Mouse (Mus musculus): ENCODE results near the gene C2cd3. TPM values are rescaled to one million over a fixed set of nuclear protein-coding genes. Genes with fewer than 3 reads are reported as not detected.

C2cd3 gene
- polyA plus RNA-seq, 1 experiment from 2014 or later: 4.5 TPM

- H3K36me3 ChIP-seq (ENCODE audit: control insufficient read depth, insufficient read depth): peaks cover 83% of the 10 kb centered on the region
- 96% methylated on average over 2 of the region's 2 CpGs for WGBS
- no peak for TF ChIP-seq CTCF (IDR thresholded peaks at IDR 0.05; ENCODE audit: low read depth)
These were observed 36.1 kb upstream of the C2cd3 start for GRCm38 (mm10) chr7:100335921-100336320.

GRCm38 (mm10) chr7:100354984-100355383, 17.0 kb upstream of the C2cd3 start:
- Histone ChIP-seq H3K4me2 (replicated peaks; ENCODE audit: low read depth) (no peak overlapping the region), H3K4me3 (ENCODE audit: low read depth, low read length) (no peak overlapping the region), H3K9me3 (ENCODE audit: control insufficient read depth) (no peaks in the 10 kb centered on the region), H3K9ac (ENCODE audit: low read depth, low read length) (no peak overlapping the region), H3K4me1 (replicated peaks; ENCODE audit: control insufficient read depth, insufficient read depth, low read length) (no peaks in the 10 kb centered on the region), H3K27ac (ENCODE audit: low read depth, low read length) (no peak overlapping the region), H3K27me3 (replicated peaks; ENCODE audit: control insufficient read depth, insufficient read depth, low read length) (no peaks in the 10 kb centered on the region), H3K36me3 (ENCODE audit: control insufficient read depth, insufficient read depth) (peaks cover 9% of the 10 kb centered on the region; the same call in 1 of the 2 replicates)
- no peak for ATAC-seq
- WGBS: 78% methylated on average over 4 of the region's 4 CpGs
- TF ChIP-seq CTCF (IDR thresholded peaks at IDR 0.05; ENCODE audit: low read depth): no peak

More at GRCm38 (mm10) chr7:100335921-100336320, 36.1 kb upstream of the C2cd3 start:
- Histone ChIP-seq H3K27ac (ENCODE audit: low read depth, low read length) (no peak overlapping the region), H3K27me3 (replicated peaks; ENCODE audit: control insufficient read depth, insufficient read depth, low read length) (no peaks in the 10 kb centered on the region), H3K4me3 (ENCODE audit: low read depth, low read length) (no peak overlapping the region), H3K4me2 (replicated peaks; ENCODE audit: low read depth) (no peak overlapping the region), H3K9me3 (ENCODE audit: control insufficient read depth) (no peaks in the 10 kb centered on the region), H3K9ac (ENCODE audit: low read depth, low read length) (no peak overlapping the region), H3K4me1 (replicated peaks; ENCODE audit: control insufficient read depth, insufficient read depth, low read length) (no peaks in the 10 kb centered on the region)
- no peak for ATAC-seq

- Histone ChIP-seq H3K4me3 (ENCODE audit: low read depth, low read length) (no peak overlapping the region), H3K4me1 (replicated peaks; ENCODE audit: control insufficient read depth, insufficient read depth, low read length) (no peaks in the 10 kb centered on the region), H3K9ac (ENCODE audit: low read depth, low read length) (no peak overlapping the region), H3K4me2 (replicated peaks; ENCODE audit: low read depth) (no peak overlapping the region), H3K9me3 (ENCODE audit: control insufficient read depth) (no peaks in the 10 kb centered on the region), H3K27me3 (replicated peaks; ENCODE audit: control insufficient read depth, insufficient read depth, low read length) (no peaks in the 10 kb centered on the region), H3K36me3 (ENCODE audit: control insufficient read depth, insufficient read depth) (peaks cover 3% of the 10 kb centered on the region; the same call in 1 of the 2 replicates), H3K27ac (ENCODE audit: low read depth, low read length) (no peak overlapping the region)
- ATAC-seq: no peak
- 56% methylated on average over 5 of the region's 5 CpGs for WGBS
- no peak for TF ChIP-seq CTCF (IDR thresholded peaks at IDR 0.05; ENCODE audit: low read depth)
These were observed 15.7 kb upstream of the C2cd3 start for GRCm38 (mm10) chr7:100356324-100356723.

GRCm38 (mm10) chr7:100356768-100357167, 15.3 kb upstream of the C2cd3 start:
- TF ChIP-seq CTCF (IDR thresholded peaks at IDR 0.05; ENCODE audit: low read depth): no peak
- H3K36me3 ChIP-seq (ENCODE audit: control insufficient read depth, insufficient read depth): no peaks in the 10 kb centered on the region
- 43% methylated on average over 1 of the region's 1 CpGs for WGBS

GRCm38 (mm10) chr7:100357856-100358255, 14.2 kb upstream of the C2cd3 start:
- no peak for TF ChIP-seq CTCF (IDR thresholded peaks at IDR 0.05; ENCODE audit: low read depth)
- H3K27me3 ChIP-seq (replicated peaks; ENCODE audit: control insufficient read depth, insufficient read depth, low read length): no peaks in the 10 kb centered on the region
- H3K4me2 ChIP-seq (replicated peaks; ENCODE audit: low read depth): no peak overlapping the region
- H3K9ac ChIP-seq (ENCODE audit: low read depth, low read length): no peak overlapping the region
- no peak overlapping the region for H3K4me3 ChIP-seq (ENCODE audit: low read depth, low read length)
- no peak for ATAC-seq
- H3K27ac ChIP-seq (ENCODE audit: low read depth, low read length): no peak overlapping the region
- H3K36me3 ChIP-seq (ENCODE audit: control insufficient read depth, insufficient read depth): no peaks in the 10 kb centered on the region
- no peaks in the 10 kb centered on the region for H3K9me3 ChIP-seq (ENCODE audit: control insufficient read depth)
- H3K4me1 ChIP-seq (replicated peaks; ENCODE audit: control insufficient read depth, insufficient read depth, low read length): no peaks in the 10 kb centered on the region

More at GRCm38 (mm10) chr7:100356768-100357167, 15.3 kb upstream of the C2cd3 start:
- no peak overlapping the region for H3K27ac ChIP-seq (ENCODE audit: low read depth, low read length)
- ATAC-seq: no peak
- no peak overlapping the region for H3K4me2 ChIP-seq (replicated peaks; ENCODE audit: low read depth)
- no peaks in the 10 kb centered on the region for H3K27me3 ChIP-seq (replicated peaks; ENCODE audit: control insufficient read depth, insufficient read depth, low read length)
- H3K9ac ChIP-seq (ENCODE audit: low read depth, low read length): no peak overlapping the region
- no peaks in the 10 kb centered on the region for H3K4me1 ChIP-seq (replicated peaks; ENCODE audit: control insufficient read depth, insufficient read depth, low read length)
- H3K9me3 ChIP-seq (ENCODE audit: control insufficient read depth): no peaks in the 10 kb centered on the region
- H3K4me3 ChIP-seq (ENCODE audit: low read depth, low read length): no peak overlapping the region

- H3K9me3 ChIP-seq (ENCODE audit: control insufficient read depth): no peaks in the 10 kb centered on the region
- H3K4me1 ChIP-seq (replicated peaks; ENCODE audit: control insufficient read depth, insufficient read depth, low read length): no peaks in the 10 kb centered on the region
- no peak overlapping the region for H3K27ac ChIP-seq (ENCODE audit: low read depth, low read length)
- no peaks in the 10 kb centered on the region for H3K27me3 ChIP-seq (replicated peaks; ENCODE audit: control insufficient read depth, insufficient read depth, low read length)
- H3K4me3 ChIP-seq (ENCODE audit: low read depth, low read length): no peak overlapping the region
- no peak for TF ChIP-seq CTCF (IDR thresholded peaks at IDR 0.05; ENCODE audit: low read depth)
- no peak for ATAC-seq
- H3K4me2 ChIP-seq (replicated peaks; ENCODE audit: low read depth): no peak overlapping the region
- 86% methylated on average over 2 of the region's 2 CpGs for WGBS
- H3K36me3 ChIP-seq (ENCODE audit: control insufficient read depth, insufficient read depth): no peaks in the 10 kb centered on the region
- H3K9ac ChIP-seq (ENCODE audit: low read depth, low read length): no peak overlapping the region
These were observed 8.9 kb upstream of the C2cd3 start for GRCm38 (mm10) chr7:100363162-100363561.

GRCm38 (mm10) chr7:100364888-100365287, 7.1 kb upstream of the C2cd3 start:
- 49% methylated on average over 6 of the region's 6 CpGs for WGBS
- Histone ChIP-seq H3K4me3 (ENCODE audit: low read depth, low read length) (no peak overlapping the region), H3K36me3 (ENCODE audit: control insufficient read depth, insufficient read depth) (no peaks in the 10 kb centered on the region), H3K9ac (ENCODE audit: low read depth, low read length) (no peak overlapping the region), H3K27ac (ENCODE audit: low read depth, low read length) (no peak overlapping the region), H3K4me2 (replicated peaks; ENCODE audit: low read depth) (no peak overlapping the region), H3K9me3 (ENCODE audit: control insufficient read depth) (no peaks in the 10 kb centered on the region), H3K27me3 (replicated peaks; ENCODE audit: control insufficient read depth, insufficient read depth, low read length) (no peaks in the 10 kb centered on the region), H3K4me1 (replicated peaks; ENCODE audit: control insufficient read depth, insufficient read depth, low read length) (no peaks in the 10 kb centered on the region)
- no peak for TF ChIP-seq CTCF (IDR thresholded peaks at IDR 0.05; ENCODE audit: low read depth)
- no peak for ATAC-seq
